Mouse (Mus musculus): Measurements from ENCODE around the gene Slc6a6. TPM values are rescaled to one million over a fixed set of nuclear protein-coding genes. Genes with fewer than 3 reads are reported as not detected.

Slc6a6 gene
- polyA plus RNA-seq, 1 experiment from 2014 or later = 59.1 TPM

DNA sequence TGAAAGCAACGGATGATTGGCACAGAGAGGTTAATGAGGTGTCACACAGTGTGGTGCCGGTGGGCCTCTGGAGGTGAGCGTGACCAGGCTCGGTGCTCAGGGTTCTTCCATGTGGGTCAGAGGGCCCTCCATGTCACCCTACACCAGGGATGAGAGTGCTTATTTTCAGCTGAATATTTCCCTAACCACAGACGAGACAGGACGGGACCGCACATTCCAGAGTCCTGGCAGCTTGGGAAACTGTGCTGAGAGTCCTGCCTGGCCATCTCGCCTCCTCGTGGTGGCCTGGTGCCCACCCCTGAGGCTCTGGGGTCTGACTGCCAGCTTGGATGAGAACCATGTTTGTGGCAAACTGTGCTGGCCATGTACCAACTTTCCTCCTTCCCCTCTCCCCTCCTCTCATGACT lies 36.5 kb upstream of the Slc6a6 start:
- Histone ChIP-seq H3K27ac (ENCODE audit: low read length) (no peak overlapping the region), H3K4me1 (ENCODE audit: control insufficient read depth, insufficient read depth, low read length) (peaks cover 3% of the 10 kb centered on the region; the same call in 1 of the 2 replicates), H3K36me3 (ENCODE audit: control insufficient read depth, insufficient read depth) (no peaks in the 10 kb centered on the region), H3K27me3 (ENCODE audit: control insufficient read depth, insufficient read depth, low read length) (peaks cover 18% of the 10 kb centered on the region), H3K4me2 (ENCODE audit: low read depth, low read length) (no peak overlapping the region), H3K4me3 (ENCODE audit: low read length) (no peak overlapping the region), H3K9me3 (replicated peaks; ENCODE audit: control insufficient read depth, low read length) (0 out of 2 replicates have a peak, but pooled peaks cover 2% of the 10 kb centered on the region), H3K9ac (ENCODE audit: low read length) (no peak overlapping the region)
- ATAC-seq (replicated peaks; ENCODE audit: extremely low read depth, insufficient read depth, low FRiP score) = no peak
- WGBS = 42% methylated on average over 9 of the region's 9 CpGs

GRCm38 (mm10) chr6:91650255-91650654 lies 33.6 kb upstream of the Slc6a6 start:
- no peaks in the 10 kb centered on the region for H3K36me3 ChIP-seq (ENCODE audit: control insufficient read depth, insufficient read depth)
- no peak overlapping the region for H3K4me2 ChIP-seq (ENCODE audit: low read depth, low read length)
- H3K9ac ChIP-seq (ENCODE audit: low read length) = no peak overlapping the region
- no peaks in the 10 kb centered on the region for H3K9me3 ChIP-seq (replicated peaks; ENCODE audit: control insufficient read depth, low read length)
- H3K4me1 ChIP-seq (ENCODE audit: control insufficient read depth, insufficient read depth, low read length) = peaks cover 4% of the 10 kb centered on the region; the same call in 1 of the 2 replicates
- ATAC-seq (replicated peaks; ENCODE audit: extremely low read depth, insufficient read depth, low FRiP score) = no peak
- H3K27ac ChIP-seq (ENCODE audit: low read length) = no peak overlapping the region
- peaks cover 18% of the 10 kb centered on the region for H3K27me3 ChIP-seq (ENCODE audit: control insufficient read depth, insufficient read depth, low read length)
- no peak overlapping the region for H3K4me3 ChIP-seq (ENCODE audit: low read length)
- WGBS = 78% methylated on average over 9 of the region's 9 CpGs

DNA sequence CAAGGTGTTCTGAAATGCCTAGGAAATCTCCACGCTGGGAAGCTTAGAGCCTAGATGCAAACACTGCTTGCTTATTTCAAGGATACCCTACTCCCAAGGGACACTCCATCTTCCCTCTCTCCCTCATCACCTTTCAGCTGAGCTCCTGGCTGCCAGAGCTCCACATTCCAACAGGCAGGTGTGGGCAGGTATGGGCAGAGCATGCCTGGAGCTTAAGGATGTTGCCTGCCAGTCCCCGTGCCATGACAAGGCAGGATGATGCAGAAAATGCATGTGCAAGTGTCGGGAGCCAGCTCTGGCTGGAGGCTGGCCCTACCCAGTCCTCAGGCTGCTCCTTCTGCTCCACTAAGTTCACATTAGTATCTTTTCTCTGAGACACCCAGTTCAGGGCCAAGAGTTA lies 31.6 kb upstream of the Slc6a6 start:
- no peak overlapping the region for H3K27ac ChIP-seq (ENCODE audit: low read length)
- no peak for ATAC-seq (replicated peaks; ENCODE audit: extremely low read depth, insufficient read depth, low FRiP score)
- H3K9ac ChIP-seq (ENCODE audit: low read length) = no peak overlapping the region
- H3K4me3 ChIP-seq (ENCODE audit: low read length) = no peak overlapping the region
- peaks cover 18% of the 10 kb centered on the region for H3K27me3 ChIP-seq (ENCODE audit: control insufficient read depth, insufficient read depth, low read length)
- H3K9me3 ChIP-seq (replicated peaks; ENCODE audit: control insufficient read depth, low read length) = no peaks in the 10 kb centered on the region
- H3K4me2 ChIP-seq (ENCODE audit: low read depth, low read length) = no peak overlapping the region
- 83% methylated on average over 3 of the region's 3 CpGs for WGBS
- H3K36me3 ChIP-seq (ENCODE audit: control insufficient read depth, insufficient read depth) = no peaks in the 10 kb centered on the region
- H3K4me1 ChIP-seq (ENCODE audit: control insufficient read depth, insufficient read depth, low read length) = peaks cover 12% of the 10 kb centered on the region

DNA sequence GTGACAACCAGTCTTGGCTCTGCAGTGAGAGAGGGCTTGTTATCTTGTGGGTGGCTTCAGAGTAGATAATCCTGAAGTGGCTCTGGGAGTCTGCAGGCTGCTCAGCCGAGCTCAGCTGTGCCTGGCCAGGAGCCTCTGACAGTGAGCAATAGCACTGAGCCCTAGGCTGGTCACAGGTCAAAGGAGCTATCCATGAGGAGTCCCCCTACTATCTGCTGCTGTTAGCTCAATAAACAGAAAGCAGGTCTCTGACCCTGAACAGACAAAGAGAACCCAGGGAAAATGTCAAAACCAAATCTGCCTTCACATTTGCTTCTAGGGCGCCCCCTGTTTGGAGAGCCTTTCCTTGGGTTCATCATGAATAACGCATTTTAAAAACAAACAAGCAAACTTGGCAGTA lies 28.6 kb upstream of the Slc6a6 start:
- Histone ChIP-seq H3K4me2 (ENCODE audit: low read depth, low read length) (no peak overlapping the region), H3K4me3 (ENCODE audit: low read length) (no peak overlapping the region), H3K27ac (ENCODE audit: low read length) (no peak overlapping the region), H3K9ac (ENCODE audit: low read length) (no peak overlapping the region), H3K27me3 (ENCODE audit: control insufficient read depth, insufficient read depth, low read length) (peaks cover 4% of the 10 kb centered on the region), H3K4me1 (ENCODE audit: control insufficient read depth, insufficient read depth, low read length) (peaks cover 17% of the 10 kb centered on the region), H3K9me3 (replicated peaks; ENCODE audit: control insufficient read depth, low read length) (no peaks in the 10 kb centered on the region), H3K36me3 (ENCODE audit: control insufficient read depth, insufficient read depth) (no peaks in the 10 kb centered on the region)
- ATAC-seq (replicated peaks; ENCODE audit: extremely low read depth, insufficient read depth, low FRiP score) = no peak
- 44% methylated on average over 3 of the region's 3 CpGs for WGBS

GRCm38 (mm10) chr6:91655874-91656433 lies 27.9 kb upstream of the Slc6a6 start:
- no peak overlapping the region for H3K4me3 ChIP-seq (ENCODE audit: low read length)
- ATAC-seq (replicated peaks; ENCODE audit: extremely low read depth, insufficient read depth, low FRiP score) = peak; percentile 71
- 0 out of 2 replicates have a peak overlapping the region, but pooled peaks have one; percentile 20 for H3K27ac ChIP-seq (ENCODE audit: low read length)
- no peak overlapping the region for H3K9ac ChIP-seq (ENCODE audit: low read length)
- WGBS = 58% methylated on average over 6 of the region's 6 CpGs
- H3K36me3 ChIP-seq (ENCODE audit: control insufficient read depth, insufficient read depth) = no peaks in the 10 kb centered on the region
- no peak overlapping the region for H3K4me2 ChIP-seq (ENCODE audit: low read depth, low read length)
- H3K27me3 ChIP-seq (ENCODE audit: control insufficient read depth, insufficient read depth, low read length) = peaks cover 4% of the 10 kb centered on the region; the same call in 1 of the 2 replicates
- H3K4me1 ChIP-seq (ENCODE audit: control insufficient read depth, insufficient read depth, low read length) = peaks cover 19% of the 10 kb centered on the region
- H3K9me3 ChIP-seq (replicated peaks; ENCODE audit: control insufficient read depth, low read length) = no peaks in the 10 kb centered on the region

- Histone ChIP-seq H3K9me3 (replicated peaks; ENCODE audit: control insufficient read depth, low read length) (no peaks in the 10 kb centered on the region), H3K36me3 (ENCODE audit: control insufficient read depth, insufficient read depth) (no peaks in the 10 kb centered on the region), H3K9ac (ENCODE audit: low read length) (no peak overlapping the region), H3K4me2 (ENCODE audit: low read depth, low read length) (no peak overlapping the region), H3K4me1 (ENCODE audit: control insufficient read depth, insufficient read depth, low read length) (peaks cover 19% of the 10 kb centered on the region), H3K27ac (ENCODE audit: low read length) (no peak overlapping the region), H3K27me3 (ENCODE audit: control insufficient read depth, insufficient read depth, low read length) (no peaks in the 10 kb centered on the region; the same call in 1 of the 2 replicates), H3K4me3 (ENCODE audit: low read length) (no peak overlapping the region)
- no peak for ATAC-seq (replicated peaks; ENCODE audit: extremely low read depth, insufficient read depth, low FRiP score)
- 0% methylated on average over 1 of the region's 1 CpGs for WGBS
These were observed 25.6 kb upstream of the Slc6a6 start for GRCm38 (mm10) chr6:91658288-91658687.

GRCm38 (mm10) chr6:91659841-91660509 lies 23.9 kb upstream of the Slc6a6 start:
- Histone ChIP-seq H3K4me3 (ENCODE audit: low read length) (no peak overlapping the region), H3K9me3 (replicated peaks; ENCODE audit: control insufficient read depth, low read length) (no peaks in the 10 kb centered on the region), H3K27me3 (ENCODE audit: control insufficient read depth, insufficient read depth, low read length) (no peaks in the 10 kb centered on the region), H3K4me2 (ENCODE audit: low read depth, low read length) (no peak overlapping the region), H3K9ac (ENCODE audit: low read length) (no peak overlapping the region), H3K36me3 (ENCODE audit: control insufficient read depth, insufficient read depth) (no peaks in the 10 kb centered on the region), H3K4me1 (ENCODE audit: control insufficient read depth, insufficient read depth, low read length) (peaks cover 19% of the 10 kb centered on the region), H3K27ac (ENCODE audit: low read length) (peak overlapping the region; percentile 27; the same call in 1 of the 2 replicates)
- 38% methylated on average over 2 of the region's 2 CpGs for WGBS
- no peak for ATAC-seq (replicated peaks; ENCODE audit: extremely low read depth, insufficient read depth, low FRiP score)

DNA sequence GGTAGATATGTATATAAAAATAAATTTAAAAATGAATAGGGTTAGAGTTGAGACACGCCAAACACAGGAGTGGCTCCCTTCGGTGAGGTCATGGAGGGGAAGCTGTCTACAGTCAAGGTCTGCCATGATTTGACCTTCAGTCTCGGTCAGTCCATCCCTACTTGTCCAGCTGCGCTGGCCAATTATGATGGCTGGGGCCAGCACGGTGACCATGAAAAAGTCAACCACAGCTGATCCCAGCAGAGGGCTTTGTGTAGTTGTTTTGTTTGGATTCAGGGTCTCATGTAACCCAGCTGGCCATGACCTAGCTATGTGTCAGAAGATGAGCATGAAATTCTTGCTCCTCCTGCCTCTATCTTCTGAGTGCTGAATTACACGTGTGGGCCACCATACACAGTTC lies 21.6 kb upstream of the Slc6a6 start:
- no peak overlapping the region for H3K9ac ChIP-seq (ENCODE audit: low read length)

DNA sequence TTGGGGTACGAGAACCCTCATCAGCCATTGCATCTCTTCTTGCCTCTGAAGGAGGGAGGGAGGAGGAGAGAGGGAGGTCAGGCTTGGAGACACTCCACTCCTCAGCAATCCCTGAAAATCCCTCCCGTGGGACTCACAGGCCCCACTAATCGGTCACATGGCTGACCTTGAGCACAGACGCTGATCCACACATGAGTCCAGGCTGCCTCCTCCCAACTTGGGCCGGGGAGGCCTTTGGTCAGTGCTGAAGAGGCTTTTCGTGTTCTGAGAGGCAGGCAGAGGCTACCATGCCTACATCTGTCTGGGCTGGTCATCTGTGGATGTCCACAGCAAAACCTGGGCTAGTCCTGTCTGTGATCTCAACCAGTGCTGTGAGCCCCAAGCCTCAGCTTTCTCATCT lies 20.2 kb upstream of the Slc6a6 start:
- Histone ChIP-seq H3K27ac (ENCODE audit: low read length) (no peak overlapping the region), H3K9me3 (replicated peaks; ENCODE audit: control insufficient read depth, low read length) (no peaks in the 10 kb centered on the region), H3K9ac (ENCODE audit: low read length) (no peak overlapping the region), H3K4me1 (ENCODE audit: control insufficient read depth, insufficient read depth, low read length) (peaks cover 7% of the 10 kb centered on the region; the same call in 1 of the 2 replicates), H3K4me2 (ENCODE audit: low read depth, low read length) (no peak overlapping the region), H3K4me3 (ENCODE audit: low read length) (no peak overlapping the region), H3K36me3 (ENCODE audit: control insufficient read depth, insufficient read depth) (no peaks in the 10 kb centered on the region), H3K27me3 (ENCODE audit: control insufficient read depth, insufficient read depth, low read length) (no peaks in the 10 kb centered on the region)
- WGBS = 71% methylated on average over 6 of the region's 6 CpGs
- no peak for ATAC-seq (replicated peaks; ENCODE audit: extremely low read depth, insufficient read depth, low FRiP score)

More for the DNA sequence above, 21.6 kb upstream of the Slc6a6 start:
- 79% methylated on average over 6 of the region's 6 CpGs for WGBS
- Histone ChIP-seq H3K36me3 (ENCODE audit: control insufficient read depth, insufficient read depth) (no peaks in the 10 kb centered on the region), H3K4me3 (ENCODE audit: low read length) (no peak overlapping the region), H3K9me3 (replicated peaks; ENCODE audit: control insufficient read depth, low read length) (no peaks in the 10 kb centered on the region), H3K27ac (ENCODE audit: low read length) (no peak overlapping the region), H3K4me2 (ENCODE audit: low read depth, low read length) (no peak overlapping the region), H3K27me3 (ENCODE audit: control insufficient read depth, insufficient read depth, low read length) (no peaks in the 10 kb centered on the region), H3K4me1 (ENCODE audit: control insufficient read depth, insufficient read depth, low read length) (peaks cover 7% of the 10 kb centered on the region; the same call in 1 of the 2 replicates)
- no peak for ATAC-seq (replicated peaks; ENCODE audit: extremely low read depth, insufficient read depth, low FRiP score)

Data from heart, embryonic 16.5 days (tissue).